Mouse (Mus musculus) ES-E14 (cell line): ENCODE measurements around the gene Sfxn5. TPM values are rescaled to one million over a fixed set of nuclear protein-coding genes. Genes with fewer than 3 reads are reported as not detected.
A peak's percentile ranks its signal among the peaks of the same experiment; 100 is the strongest.

Experiments used
- DNase-seq: peaks from one replicate; pipeline ENCODE4 v3.0.0-alpha.2; 2013; ENCODE audit warnings: low read depth, low spot score
- H3K27ac ChIP-seq: 2 replicates; pipeline ENCODE4 v1.5.1; 2012; ENCODE audit warnings: low read depth, mild to moderate bottlenecking, low read length, moderate library complexity, mixed read lengths; ENCODE audit not compliant: poor library complexity, insufficient read depth, severe bottlenecking
- H3K36me3 ChIP-seq: 2 replicates; pipeline ENCODE4 v1.6.1; 2012; ENCODE audit warnings: mild to moderate bottlenecking, low read length, moderate library complexity, mixed read lengths; ENCODE audit not compliant: control insufficient read depth, poor library complexity, insufficient read depth, severe bottlenecking
- H3K4me1 ChIP-seq, 2 experiments: fragments of 150-350 bp in 1 of 2; sonication (generic) in 1 of 2; 2 replicates each; pipeline ENCODE4 v1.6.1; 2012; ENCODE audit warnings: low read length in 2 of 2, mild to moderate bottlenecking in 1 of 2, mixed read lengths in 1 of 2; ENCODE audit not compliant: control insufficient read depth in 2 of 2, insufficient read depth in 2 of 2, poor library complexity in 1 of 2
- H3K4me3 ChIP-seq, 2 experiments: fragments of 150-350 bp in 1 of 2; sonication (generic) in 1 of 2; 2 replicates each; pipeline ENCODE4 v1.5.1; 2012; ENCODE audit warnings: low read length in 2 of 2, low read depth in 1 of 2, mild to moderate bottlenecking in 1 of 2, mixed read lengths in 1 of 2; ENCODE audit not compliant: insufficient read depth in 1 of 2, poor library complexity in 1 of 2, severe bottlenecking in 1 of 2
- H3K9ac ChIP-seq: 2 replicates; pipeline ENCODE4 v1.6.1; 2012; ENCODE audit warnings: low read depth, mild to moderate bottlenecking, low read length, mixed read lengths; ENCODE audit not compliant: poor library complexity, insufficient read depth, severe bottlenecking
- H3K9me3 ChIP-seq: fragments of 150-350 bp; sonication (generic); 2 replicates; pipeline ENCODE4 v1.6.1; 2012; ENCODE audit warnings: low read depth, mild to moderate bottlenecking, low read length; ENCODE audit not compliant: control insufficient read depth, insufficient read depth
- CHD2 ChIP-seq: IDR thresholded peaks from 2 replicates; pipeline ENCODE4 v1.6.1; 2014; ENCODE audit warnings: mild to moderate bottlenecking, low read depth, low read length, inconsistent platforms
- HCFC1 ChIP-seq: IDR thresholded peaks from 2 replicates; pipeline ENCODE4 v1.6.1; 2012; ENCODE audit warnings: low read length, inconsistent platforms, borderline replicate concordance; ENCODE audit not compliant: insufficient read depth
- MAFK ChIP-seq: IDR thresholded peaks from 2 replicates; pipeline ENCODE4 v1.6.1; 2014; ENCODE audit warnings: mild to moderate bottlenecking, low read depth, low read length, inconsistent platforms; ENCODE audit not compliant: insufficient read depth
- ZC3H11A ChIP-seq: IDR thresholded peaks from 2 replicates; pipeline ENCODE4 v1.6.1; 2012; ENCODE audit warnings: low read depth, mild to moderate bottlenecking, inconsistent platforms, low read length, borderline replicate concordance
- ZNF384 ChIP-seq: IDR thresholded peaks from 2 replicates; pipeline ENCODE4 v1.6.1; 2012; ENCODE audit warnings: low read depth, low read length, inconsistent platforms
- in situ Hi-C, 2 experiments: fragments of 600-800 bp; cut with MboI; formaldehyde crosslinking; loops; one replicate each; pipeline ENCODE4 v1.15.1; 2025; ENCODE audit warnings: low sequenced_read_pairs in 2 of 2, inconsistent platforms in 1 of 2; ENCODE audit not compliant: unreplicated experiment in 2 of 2
- total RNA-seq: library from RNA; depleted of rRNA; stranded (reverse); fragments of 300-350 nt; gene quantifications from 2 replicates; pipeline ENCODE4 v1.2.3, GENCODE M21; 2012

The Sfxn5 gene
- total RNA-seq, 1 experiment = 4.9 TPM

DNA sequence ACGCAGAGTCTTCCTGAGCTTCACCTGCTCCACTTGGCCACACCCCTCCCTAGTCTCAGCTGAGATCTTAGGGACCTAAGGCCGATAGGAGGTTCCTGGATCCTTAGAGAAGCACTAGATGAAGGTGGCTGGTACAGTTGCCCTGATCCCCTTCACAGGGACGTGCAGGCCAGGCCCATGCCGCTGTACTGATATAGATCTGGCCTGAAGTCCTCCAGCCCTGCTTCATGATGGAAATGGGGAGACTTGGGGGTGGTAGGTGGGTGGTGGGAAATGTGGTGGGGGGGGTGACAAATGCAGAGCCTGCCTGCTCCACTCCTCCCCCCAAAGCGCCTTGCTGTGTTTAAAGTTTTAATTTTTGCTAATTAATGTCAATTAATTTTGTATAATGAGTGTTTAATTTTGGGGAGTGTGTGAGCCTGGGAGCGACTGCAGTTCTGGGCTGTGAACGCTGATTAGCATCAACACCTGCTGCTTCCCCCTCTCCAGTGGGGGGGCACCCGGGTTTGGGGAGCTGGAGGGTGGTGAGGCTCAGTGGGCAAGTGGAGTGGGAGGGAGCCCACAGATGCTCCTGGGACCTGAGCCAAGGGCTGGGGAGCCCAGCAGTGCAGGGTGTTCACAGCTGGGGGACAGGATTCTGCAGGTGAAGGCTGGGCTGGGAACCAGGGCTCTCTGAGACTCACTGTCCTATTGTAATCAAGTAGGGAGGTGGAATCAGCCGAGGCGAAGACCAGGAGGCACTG lies 95.5 kb downstream of the Sfxn5 start:
- no peak for DNase-seq

DNA sequence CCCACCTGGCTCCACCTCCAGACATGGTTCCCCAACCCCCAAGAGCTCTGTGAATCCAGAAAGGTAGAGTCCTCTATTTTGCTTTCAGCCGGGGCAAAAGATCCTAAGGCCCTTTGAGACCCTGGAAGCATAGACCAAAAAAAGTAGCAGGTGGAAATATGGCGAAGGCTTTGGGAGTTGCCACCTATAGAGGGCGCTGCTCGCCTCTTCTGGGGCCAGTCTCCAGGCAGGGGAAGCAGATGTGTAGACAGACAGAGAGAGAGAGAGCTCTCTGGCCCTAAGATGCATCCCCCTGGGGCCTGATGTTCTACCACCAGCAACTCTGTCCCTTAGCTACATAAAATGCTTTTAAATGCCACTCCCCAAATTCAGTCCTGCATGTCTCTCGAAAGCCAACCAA lies 96.2 kb downstream of the Sfxn5 start:
- TF ChIP-seq ZNF384 = no peak
- TF ChIP-seq HCFC1 = no peak
- TF ChIP-seq ZC3H11A = no peak
- TF ChIP-seq CHD2 = no peak
- no peak for TF ChIP-seq MAFK
- in situ Hi-C loops = no loop called here
- Histone ChIP-seq H3K27ac (no peak overlapping the region), H3K36me3 (no peaks in the 10 kb centered on the region), H3K9ac (no peak overlapping the region), H3K9me3 (no peaks in the 10 kb centered on the region), H3K4me3 (no peak overlapping the region), H3K4me1 (peaks cover 14 to 32% of the 10 kb centered on the region in 2 experiments)
- DNase-seq = peak; percentile 56

More for the DNA sequence above, 95.5 kb downstream of the Sfxn5 start:
- peaks cover 11 to 24% of the 10 kb centered on the region in 2 experiments for H3K4me1 ChIP-seq
- no peak overlapping the region for H3K4me3 ChIP-seq
- H3K9ac ChIP-seq = no peak overlapping the region
- no peaks in the 10 kb centered on the region for H3K9me3 ChIP-seq
- TF ChIP-seq HCFC1 (no peak), ZC3H11A (no peak), ZNF384 (no peak), MAFK (no peak), CHD2 (no peak)
- H3K36me3 ChIP-seq = no peaks in the 10 kb centered on the region
- in situ Hi-C loops = no loop called here
- H3K27ac ChIP-seq = no peak overlapping the region

DNA sequence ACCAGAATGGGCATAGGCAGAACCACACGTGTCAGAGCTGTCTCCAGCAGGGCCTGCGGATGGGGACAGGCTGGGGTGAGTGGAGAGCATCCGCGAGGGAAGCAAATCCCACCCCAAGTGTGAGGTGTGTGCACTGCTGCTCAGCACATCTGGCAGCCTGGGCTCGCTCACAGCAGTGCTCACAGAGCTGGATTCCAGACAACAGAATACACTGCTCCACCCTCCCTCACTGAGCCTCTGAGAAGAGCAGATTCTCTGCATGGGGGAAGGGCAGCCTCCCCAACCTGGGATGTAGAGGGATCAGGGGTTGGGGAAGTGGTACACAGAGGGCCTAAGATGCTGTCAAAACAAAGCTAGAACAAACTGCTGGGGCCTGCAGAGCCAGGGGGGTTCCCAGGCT lies 98.4 kb downstream of the Sfxn5 start:
- peak overlapping the region in 1 of 2 experiments; percentile 16; a peak in 1 of 4 replicates for H3K4me3 ChIP-seq
- H3K9ac ChIP-seq = no peak overlapping the region
- no peaks in the 10 kb centered on the region for H3K36me3 ChIP-seq
- no peak for TF ChIP-seq ZC3H11A
- no peak for TF ChIP-seq CHD2
- TF ChIP-seq MAFK = no peak
- TF ChIP-seq HCFC1 = no peak
- no peak for TF ChIP-seq ZNF384
- in situ Hi-C loops = no loop called here
- no peak for DNase-seq
- peaks cover 22 to 45% of the 10 kb centered on the region in 2 experiments for H3K4me1 ChIP-seq
- no peak overlapping the region for H3K27ac ChIP-seq
- H3K9me3 ChIP-seq = no peaks in the 10 kb centered on the region

DNA sequence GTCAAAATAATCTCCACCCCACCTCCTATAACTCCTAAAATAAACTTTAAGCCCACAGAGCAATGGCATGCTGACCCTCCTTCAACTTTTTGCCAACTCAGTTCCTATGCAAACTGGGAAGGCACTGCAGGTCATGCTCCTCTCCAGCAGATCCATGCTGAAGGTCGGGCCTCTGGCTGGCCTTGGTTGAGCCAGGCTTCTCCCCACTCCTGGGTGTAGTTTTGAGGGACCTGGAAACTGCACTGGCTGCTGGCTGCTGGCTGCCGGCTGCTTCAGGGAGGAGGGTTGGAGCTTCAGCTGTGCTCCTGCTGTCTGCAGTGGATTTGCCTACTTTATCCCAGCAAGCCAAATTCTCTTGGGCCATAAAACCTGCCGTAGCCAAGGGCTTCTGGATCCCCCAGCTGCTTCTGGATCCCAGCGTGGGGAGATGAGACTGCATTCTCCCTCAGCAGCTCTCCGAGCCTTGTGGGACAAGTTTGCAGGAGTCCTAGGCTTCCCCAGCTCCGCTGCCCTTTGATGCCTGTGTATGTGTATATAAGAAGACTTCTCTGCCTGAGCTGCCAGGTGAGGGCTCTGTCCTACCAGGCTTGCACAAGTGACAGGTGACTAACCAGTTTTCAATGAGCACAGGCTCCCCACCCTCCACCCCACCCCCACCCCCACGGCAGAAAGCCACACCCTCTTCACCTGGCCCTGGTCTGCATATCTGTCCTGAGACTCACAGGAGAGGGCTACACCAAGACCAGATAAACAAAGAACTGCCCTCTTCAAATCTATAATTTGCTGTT lies 100.2 kb downstream of the Sfxn5 start:
- in situ Hi-C loops = no loop called here
- peaks cover 22 to 43% of the 10 kb centered on the region in 2 experiments for H3K4me1 ChIP-seq
- no peaks in the 10 kb centered on the region for H3K36me3 ChIP-seq
- H3K9ac ChIP-seq = no peak overlapping the region
- H3K4me3 ChIP-seq = no peak overlapping the region
- no peak for DNase-seq
- TF ChIP-seq ZC3H11A (no peak), ZNF384 (no peak), CHD2 (no peak), HCFC1 (no peak), MAFK (no peak)
- no peak overlapping the region for H3K27ac ChIP-seq
- no peaks in the 10 kb centered on the region for H3K9me3 ChIP-seq
